13 mouse cellular contexts compared by ENCODE assay signal in genomic region chr10:75056255-75056654, GRCm38 (mm10). TPM values are rescaled to one million over a fixed set of nuclear protein-coding genes. Genes with fewer than 3 reads are reported as not detected.
DNase-seq lines count a peak whose midpoint lies in the region; ATAC-seq lines count a peak whose summit lies in the region.
"Had no signal": no experiment of that assay in that cellular context is flagged by ENCODE, and none has a peak within 500 bp of the region (broad histone marks: within the 10 kb centered on the region; RNA-seq: fewer than 3 reads in every experiment).

No protein-coding gene starts in this region.

- DNase-seq in right cerebral cortex, postnatal 10 days (ENCODE audit: low spot score in 2 of 2), result peak; percentile 72 to 82
- DNase-seq in right cerebral cortex, postnatal 36 days (ENCODE audit: low spot score in 2 of 2), result no peak
- no peak for DNase-seq in adrenal gland, adult 18-20 months (ENCODE audit: low spot score in 2 of 2)
- DNase-seq in adrenal gland, postnatal 25 days, result no peak
- DNase-seq in lung, postnatal 10 days, result no peak
- DNase-seq: cerebellum, adult 11-12 months; heart, adult 2 months had no signal

- H3K4me1 ChIP-seq in forebrain, embryonic 13.5 days, result peaks cover 28% of the 10 kb centered on the region
- peaks cover 22% of the 10 kb centered on the region for H3K4me1 ChIP-seq in forebrain, embryonic 15.5 days

- H3K27ac ChIP-seq in forebrain, embryonic 13.5 days, result peak overlapping the region; percentile 20; the same call in 1 of the 2 replicates
- no peak overlapping the region for H3K27ac ChIP-seq in forebrain, embryonic 15.5 days (replicated peaks)
- H3K27ac ChIP-seq: embryonic facial prominence, embryonic 15.5 days; heart, adult 2 months; limb, embryonic 15.5 days had no signal

- no peaks in the 10 kb centered on the region for H3K27me3 ChIP-seq in forebrain, embryonic 13.5 days
- no peaks in the 10 kb centered on the region for H3K27me3 ChIP-seq in forebrain, embryonic 15.5 days
- H3K27me3 ChIP-seq: embryonic facial prominence, embryonic 15.5 days; limb, embryonic 15.5 days had no signal

- no peak overlapping the region for H3K4me2 ChIP-seq in forebrain, embryonic 13.5 days
- H3K4me2 ChIP-seq in forebrain, embryonic 15.5 days (replicated peaks), result no peak overlapping the region
- H3K4me2 ChIP-seq: embryonic facial prominence, embryonic 15.5 days; limb, embryonic 15.5 days had no signal

- 4% methylated on average over 4 of the region's 4 CpGs for WGBS in forebrain, embryonic 13.5 days
- 4% methylated on average over 4 of the region's 4 CpGs for WGBS in forebrain, embryonic 15.5 days

- no peak overlapping the region; the same call in 1 of the 2 replicates for H3K9ac ChIP-seq in forebrain, embryonic 13.5 days
- no peak overlapping the region for H3K9ac ChIP-seq in forebrain, embryonic 15.5 days (replicated peaks)
- H3K9ac ChIP-seq: embryonic facial prominence, embryonic 15.5 days; limb, embryonic 15.5 days had no signal

- H3K4me3 ChIP-seq in forebrain, embryonic 13.5 days, result no peak overlapping the region
- H3K4me3 ChIP-seq in forebrain, embryonic 15.5 days, result no peak overlapping the region
- H3K4me3 ChIP-seq: embryonic facial prominence, embryonic 15.5 days; heart, adult 2 months; limb, embryonic 15.5 days had no signal

- no peak for ATAC-seq in forebrain, embryonic 13.5 days
- ATAC-seq in forebrain, embryonic 15.5 days (replicated peaks), result no peak
- peak; percentile 40 for ATAC-seq in megakaryocyte-erythroid progenitor cell, adult 5-6 weeks (replicated peaks; ENCODE audit: low FRiP score, low TSS enrichment, poor library complexity, severe bottlenecking)

- no peaks in the 10 kb centered on the region for H3K36me3 ChIP-seq in forebrain, embryonic 13.5 days (ENCODE audit: poor library complexity, severe bottlenecking)
- H3K36me3 ChIP-seq in forebrain, embryonic 15.5 days, result no peaks in the 10 kb centered on the region
- H3K36me3 ChIP-seq: embryonic facial prominence, embryonic 15.5 days; limb, embryonic 15.5 days had no signal

- no peaks in the 10 kb centered on the region for H3K9me3 ChIP-seq in forebrain, embryonic 13.5 days (replicated peaks)
- no peaks in the 10 kb centered on the region for H3K9me3 ChIP-seq in forebrain, embryonic 15.5 days
- H3K9me3 ChIP-seq: embryonic facial prominence, embryonic 15.5 days; limb, embryonic 15.5 days had no signal

RNA-seq across cellular contexts. Expression of gene Bcr, which starts 4.1 kb away (rescaled TPM):
- 11.5 and 13.5 TPM in 2 replicates for polyA plus RNA-seq in forebrain, embryonic 13.5 days (2015; fragmentation: Nextera tagmentation; extraction: Ambion mirVana)
- 15.7 and 16.3 TPM in 2 replicates for polyA plus RNA-seq in forebrain, embryonic 15.5 days (2015; fragmentation: Nextera tagmentation; extraction: Ambion mirVana)
- 4.0 and 5.5 TPM in 2 replicates for total RNA-seq in megakaryocyte-erythroid progenitor cell, adult 5-6 weeks (2014; fragmentation: Nextera tagmentation)
- total RNA-seq in megakaryocyte-erythroid progenitor cell, adult 5-6 weeks (2017), result 1.4 and 6.9 TPM in 2 replicates
- total RNA-seq in adrenal gland, adult 18-20 months (2021), result 10 to 100 TPM; 35.0 to 41.0 TPM
- 31.3 and 41.0 TPM in 2 replicates for total RNA-seq in adrenal gland, postnatal 25 days (2021)

RNA-seq across cellular contexts. Expression of gene Rab36, which starts 19.4 kb away (rescaled TPM):
- polyA plus RNA-seq in forebrain, embryonic 13.5 days (2015; fragmentation: Nextera tagmentation; extraction: Ambion mirVana), result 11.3 and 14.4 TPM in 2 replicates
- polyA plus RNA-seq in forebrain, embryonic 15.5 days (2015; fragmentation: Nextera tagmentation; extraction: Ambion mirVana), result 13.3 and 13.7 TPM in 2 replicates
- not detected in 2 replicates for total RNA-seq in megakaryocyte-erythroid progenitor cell, adult 5-6 weeks (2014; fragmentation: Nextera tagmentation)
- total RNA-seq in megakaryocyte-erythroid progenitor cell, adult 5-6 weeks (2017), result not detected in 2 replicates
- 10 to 100 TPM; 12.6 to 12.9 TPM for total RNA-seq in adrenal gland, adult 18-20 months (2021)
- total RNA-seq in adrenal gland, postnatal 25 days (2021), result 14.8 and 21.8 TPM in 2 replicates

RNA-seq across cellular contexts. Expression of gene Rsph14, which starts 23.9 kb away (rescaled TPM):
- polyA plus RNA-seq in forebrain, embryonic 13.5 days (2015; fragmentation: Nextera tagmentation; extraction: Ambion mirVana), result 0.31 and 0.67 TPM in 2 replicates
- polyA plus RNA-seq in forebrain, embryonic 15.5 days (2015; fragmentation: Nextera tagmentation; extraction: Ambion mirVana), result 0.23 and 0.76 TPM in 2 replicates
- total RNA-seq in megakaryocyte-erythroid progenitor cell, adult 5-6 weeks (2014; fragmentation: Nextera tagmentation), result not detected in 2 replicates
- total RNA-seq in megakaryocyte-erythroid progenitor cell, adult 5-6 weeks (2017), result not detected in 2 replicates
- 1 to 10 TPM in 1 of 2 experiments, not detected in 1; 1.4 TPM for total RNA-seq in adrenal gland, adult 18-20 months (2021)
- total RNA-seq in adrenal gland, postnatal 25 days (2021), result 0.52 TPM in 1 of 2 replicates, not detected in the other
- total RNA-seq: heart, adult 2 months had no signal
- polyA plus RNA-seq: intestine, embryonic 14.5 days; limb, embryonic 15.5 days had no signal

Comparison
In these comparisons a context has a peak if more than half of its experiments do, and no peak if none do; other contexts are left out.
1. DNase-seq: peak in right cerebral cortex, postnatal 10 days (2 of 2); none in right cerebral cortex, postnatal 36 days (0 of 2), adrenal gland, adult 18-20 months (0 of 2), adrenal gland, postnatal 25 days (single experiment) and lung, postnatal 10 days (single experiment).
2. RNA of gene Rab36, which starts 19.4 kb away (total RNA-seq): 14.8 to 21.8 TPM in adrenal gland, postnatal 25 days and 12.6 to 12.9 TPM in adrenal gland, adult 18-20 months; not detected in megakaryocyte-erythroid progenitor cell, adult 5-6 weeks; every median in the first group is over 10 times any median in the second.